Mouse (Mus musculus) CD4-positive helper T cell, adult 2 months (primary cell): ENCODE measurements around the gene Ghsr.
A peak's percentile ranks its signal among the peaks of the same experiment; 100 is the strongest.
"Not testable (repeated sequence)": the region's sequence is repeated elsewhere in the genome, so short reads cannot be mapped to it uniquely, and the experiment has no call there.

ENCODE experiments used
- DNase-seq: peaks from one replicate; pipeline ENCODE4 v3.0.0-alpha.2; 2012; ENCODE audit warnings: low read depth, missing footprints, low spot score

The Ghsr gene

DNA sequence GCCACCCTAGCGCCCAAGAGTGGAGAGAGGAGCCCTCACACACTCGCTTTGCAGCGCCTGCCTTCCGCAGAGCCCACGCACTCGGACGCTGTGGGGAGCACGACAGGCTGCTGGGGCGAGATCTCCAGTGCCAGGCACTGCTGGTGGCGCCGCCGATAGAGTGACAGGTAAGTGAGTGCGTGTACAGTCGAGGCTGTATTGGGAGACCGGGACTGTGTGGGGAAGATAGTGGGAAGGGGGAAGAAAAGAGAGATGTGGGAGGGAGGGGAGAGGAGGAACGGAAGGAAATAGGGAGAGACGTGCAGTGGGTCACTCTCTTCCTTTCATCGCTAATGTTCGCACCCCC is at the start of gene Ghsr:
Gene Ghsr, plus strand, starts transcription at position 76 of the 346 bp plus-strand sequence.
- DNase-seq, result no peak

DNA sequence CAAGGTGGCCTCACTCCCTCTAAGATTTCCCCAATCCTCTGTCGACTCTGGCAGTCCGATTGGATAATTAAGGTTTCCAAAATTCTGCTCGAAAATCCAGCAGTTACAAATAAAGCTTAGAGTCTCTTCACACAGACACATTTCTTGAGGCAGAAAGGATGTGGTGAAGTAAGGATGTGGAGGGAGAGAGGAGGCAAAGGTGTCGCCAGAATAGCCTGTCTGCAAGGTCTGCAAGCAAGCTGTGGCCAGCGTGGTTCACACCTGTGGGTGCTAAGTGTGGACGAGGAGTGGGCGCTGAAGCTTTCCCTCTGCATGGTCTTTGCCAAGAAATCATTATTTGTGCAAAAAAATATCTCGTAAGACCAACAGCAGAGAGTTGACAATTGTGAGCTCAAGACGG is 48.6 kb upstream of the Ghsr start:
- peak; percentile 53 for DNase-seq

DNA sequence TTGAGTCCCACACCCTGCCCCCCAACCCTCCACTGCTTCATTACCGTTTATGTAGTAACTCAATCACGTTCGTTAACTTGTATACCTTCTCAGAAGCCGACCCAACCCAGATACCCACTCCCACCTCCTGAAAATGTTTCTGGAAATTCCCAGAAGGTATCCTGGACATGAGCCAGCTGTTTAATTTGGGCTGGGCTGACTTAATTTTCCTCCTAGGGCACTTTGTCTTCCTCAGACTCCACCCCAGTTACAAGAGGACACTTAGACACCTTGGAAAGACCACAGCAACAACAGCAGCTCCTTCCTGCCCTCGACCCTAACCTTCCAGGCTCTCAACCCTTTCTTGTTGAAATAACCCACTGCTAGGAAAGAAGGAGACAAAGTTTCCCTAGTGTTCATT is 47.6 kb upstream of the Ghsr start:
- no peak for DNase-seq

DNA sequence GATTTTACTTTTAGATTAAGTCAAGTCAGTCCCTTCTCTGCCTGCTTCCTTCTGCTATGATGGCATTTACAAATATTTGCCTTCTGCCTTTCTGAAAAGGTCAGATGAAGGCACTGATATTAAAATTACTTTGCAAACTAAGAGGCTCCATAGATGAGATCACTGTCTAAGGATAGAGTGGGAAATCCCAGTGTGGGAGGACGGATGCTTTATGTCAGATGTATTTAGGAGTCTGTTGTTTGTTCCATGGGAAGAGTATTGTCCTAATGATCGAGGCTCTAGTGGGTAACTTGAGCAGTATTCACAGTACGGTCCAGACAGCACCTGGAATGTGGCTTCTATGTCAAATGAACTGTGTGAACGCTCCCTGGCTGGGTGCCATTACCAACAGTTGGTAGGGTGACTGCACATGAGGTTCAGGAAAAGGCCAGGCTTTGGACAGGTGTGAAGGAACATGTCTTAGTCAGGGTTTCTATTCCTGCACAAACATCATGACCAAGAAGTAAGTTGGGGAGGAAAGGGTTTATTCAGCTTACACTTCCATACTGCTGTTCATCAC is 44.4 kb upstream of the Ghsr start:
- peak; percentile 24 for DNase-seq

DNA sequence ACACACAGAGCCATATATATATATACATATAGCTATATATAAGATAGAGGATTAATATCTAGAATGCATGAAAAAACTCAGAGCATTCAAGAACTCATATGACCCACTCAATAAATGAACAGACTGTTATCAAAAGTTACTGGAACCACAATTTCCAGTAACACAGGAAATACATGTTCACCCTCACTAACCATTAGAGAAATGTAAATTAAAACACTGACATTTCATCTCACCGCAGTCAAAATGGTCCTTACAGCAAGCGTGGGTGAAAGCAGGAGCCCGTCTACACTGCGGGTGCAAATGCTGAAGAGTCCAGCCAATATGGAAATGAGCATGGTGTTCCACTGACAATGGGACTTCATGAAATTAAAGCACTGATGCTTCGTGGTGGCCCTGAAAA is 40.4 kb upstream of the Ghsr start:
- peak; percentile 46 for DNase-seq

DNA sequence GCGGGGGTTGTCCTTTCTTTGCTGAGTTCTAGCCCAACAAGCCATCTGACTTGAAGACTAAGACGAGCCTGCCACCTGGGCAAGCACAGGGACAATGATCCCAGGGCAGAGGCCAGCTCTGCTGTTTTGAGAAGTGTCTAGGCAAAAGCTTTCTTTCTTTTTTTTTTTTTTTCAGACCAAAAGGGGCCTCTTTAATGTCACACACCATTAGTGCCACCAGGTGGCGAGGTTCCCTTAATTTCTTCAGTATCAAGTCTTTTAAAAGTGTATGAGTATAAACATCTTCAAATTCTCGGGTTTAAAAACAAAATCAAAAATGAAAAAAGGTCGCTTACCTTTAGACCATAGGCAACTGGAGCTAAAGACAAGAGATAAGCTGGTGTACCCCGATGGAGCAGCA is 32.7 kb upstream of the Ghsr start:
- peak; percentile 60 for DNase-seq

DNA sequence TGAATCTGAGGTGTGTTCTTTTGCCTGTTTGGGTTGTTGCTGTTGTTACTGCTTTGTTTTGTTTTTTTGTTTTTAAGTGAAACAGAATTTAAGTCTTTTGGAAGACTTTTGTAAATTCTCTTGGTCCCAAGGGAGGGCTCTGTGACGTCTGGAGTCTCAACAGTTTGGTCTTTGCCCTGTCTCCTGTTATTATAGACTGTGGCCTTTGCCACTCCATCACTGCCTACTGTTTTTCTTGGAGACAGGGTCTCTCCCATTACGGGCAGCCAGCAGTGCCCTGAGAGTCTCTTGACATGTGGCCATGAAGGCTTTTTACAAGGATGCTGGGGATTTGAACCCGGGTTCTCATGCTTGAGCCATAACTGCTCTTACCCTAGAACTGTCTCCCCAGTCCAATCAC is 32.3 kb upstream of the Ghsr start:
- DNase-seq, result no peak

DNA sequence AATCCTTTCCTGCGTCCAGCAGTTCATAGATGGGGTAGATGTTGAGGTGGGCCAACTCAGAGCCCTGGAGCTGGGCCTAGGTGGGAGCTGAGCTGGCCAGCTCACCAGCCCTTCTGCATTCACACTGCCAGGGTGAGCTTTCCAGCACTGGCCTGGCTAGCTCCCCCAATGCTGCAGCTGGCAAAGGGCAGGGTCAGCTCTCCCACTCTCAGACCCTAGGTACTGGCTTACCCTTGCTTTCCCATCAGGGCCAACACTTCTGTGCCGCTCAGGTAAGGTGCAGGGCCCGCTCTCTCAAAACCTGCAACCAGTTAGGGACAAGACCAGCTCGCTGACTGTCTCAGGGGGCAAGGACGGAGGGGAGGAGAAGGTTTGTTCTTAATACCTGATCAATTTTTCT is 30.4 kb upstream of the Ghsr start:
- DNase-seq, result no peak

DNA sequence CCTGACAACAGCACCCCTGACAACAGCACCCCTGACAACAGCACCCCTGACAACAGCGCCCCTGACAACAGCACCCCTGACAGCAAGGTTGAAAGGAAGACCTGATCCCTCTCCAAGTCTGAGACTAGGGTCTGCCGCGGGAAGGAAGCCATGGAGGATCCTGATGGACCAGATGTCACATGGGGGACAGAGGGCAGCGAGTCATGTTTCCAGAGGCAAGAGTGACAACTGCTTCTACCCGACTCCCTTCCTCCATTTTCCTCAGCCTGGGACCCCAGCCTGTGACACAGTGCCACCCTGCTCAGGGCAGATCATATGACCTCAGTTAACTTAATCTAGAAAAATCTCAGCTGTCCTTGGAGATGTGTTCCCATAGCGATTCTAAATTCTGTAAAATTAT is 28.7 kb upstream of the Ghsr start:
- no peak for DNase-seq

DNA sequence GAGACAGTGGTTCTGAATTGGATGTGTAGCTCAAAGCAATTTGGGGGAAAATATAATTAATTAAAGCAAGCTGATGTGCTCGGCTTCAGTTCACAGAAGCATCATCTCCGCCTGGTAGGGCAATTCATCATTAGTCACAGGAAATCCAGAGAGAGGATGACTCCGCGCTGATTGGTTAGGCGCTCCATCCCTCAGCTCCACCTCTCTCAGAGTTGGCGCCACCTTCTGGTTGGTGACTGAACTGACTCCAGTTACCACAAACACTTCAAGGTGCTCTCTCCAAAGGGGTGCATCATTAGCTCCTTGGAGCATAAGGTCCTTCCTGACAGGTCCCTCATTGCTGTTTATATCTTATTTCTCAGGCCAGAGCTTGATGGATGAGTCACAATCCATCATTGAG is 25.6 kb upstream of the Ghsr start:
- DNase-seq, result peak; percentile 81

DNA sequence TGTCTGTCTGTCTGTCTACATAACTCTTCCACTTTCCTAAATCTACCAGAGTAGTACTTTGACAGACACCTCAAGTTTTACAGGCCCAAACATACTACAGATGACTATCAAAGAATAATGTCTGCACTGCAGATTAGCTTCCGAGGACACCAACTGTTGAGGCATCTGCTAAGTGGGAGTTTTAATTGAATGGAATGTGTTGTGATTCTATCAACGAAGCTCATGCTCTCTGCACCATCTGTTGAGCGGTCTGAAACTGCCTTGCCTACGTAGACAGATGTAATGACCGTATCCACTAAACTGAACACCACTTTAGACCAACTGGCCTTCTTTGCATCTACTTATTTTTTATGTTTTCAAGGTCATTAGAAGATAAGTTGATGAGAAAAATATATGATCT is 22.7 kb upstream of the Ghsr start:
- DNase-seq, result no peak

DNA sequence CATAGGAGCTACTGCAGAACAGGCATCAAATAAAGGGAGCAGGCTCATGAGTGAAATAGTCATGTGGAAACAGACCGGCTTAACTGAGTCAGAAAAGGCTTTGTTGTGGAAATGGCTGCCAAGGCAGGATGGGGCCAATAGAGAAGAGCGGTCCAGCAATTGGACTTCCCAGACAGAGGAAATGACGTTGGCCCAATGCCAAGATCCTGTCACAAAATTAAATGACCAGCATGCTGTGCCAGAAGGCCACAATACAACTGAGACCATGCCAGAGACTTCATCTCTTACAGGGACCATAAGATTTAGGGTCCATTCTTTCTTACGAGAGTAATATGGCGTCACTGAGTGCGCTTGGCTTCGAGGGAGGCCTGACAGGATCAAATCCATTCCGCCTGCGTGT is 20.0 kb upstream of the Ghsr start:
- DNase-seq, result no peak

DNA sequence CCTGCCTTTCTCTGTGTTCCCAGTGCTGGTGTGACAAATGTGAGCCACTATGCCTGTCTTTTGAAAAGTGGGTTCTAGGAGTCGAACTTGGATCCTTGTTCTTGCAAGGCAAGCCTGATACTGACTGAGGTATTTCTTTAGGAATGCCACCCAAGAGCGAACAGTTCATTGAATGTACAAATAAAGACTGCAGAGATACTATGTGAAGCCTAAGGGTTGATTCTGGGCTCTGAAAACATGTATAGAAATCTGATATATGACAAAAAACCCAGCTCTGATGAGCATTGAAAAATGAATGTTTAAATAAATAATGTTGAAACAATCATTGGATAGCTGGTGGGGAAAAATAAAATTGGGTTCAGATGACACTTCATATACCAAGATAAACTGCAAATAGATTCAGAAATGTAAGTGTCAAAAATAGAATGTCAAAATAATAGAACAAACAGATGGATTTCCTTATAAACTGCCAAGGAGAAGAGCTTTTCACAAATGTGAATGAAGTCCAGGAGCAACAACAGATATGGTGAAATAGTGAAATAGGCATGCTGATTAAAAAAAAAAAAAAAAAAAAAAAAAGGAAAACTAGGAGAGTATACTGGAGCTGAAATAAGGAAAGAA is 11.9 kb upstream of the Ghsr start:
- no peak for DNase-seq

DNA sequence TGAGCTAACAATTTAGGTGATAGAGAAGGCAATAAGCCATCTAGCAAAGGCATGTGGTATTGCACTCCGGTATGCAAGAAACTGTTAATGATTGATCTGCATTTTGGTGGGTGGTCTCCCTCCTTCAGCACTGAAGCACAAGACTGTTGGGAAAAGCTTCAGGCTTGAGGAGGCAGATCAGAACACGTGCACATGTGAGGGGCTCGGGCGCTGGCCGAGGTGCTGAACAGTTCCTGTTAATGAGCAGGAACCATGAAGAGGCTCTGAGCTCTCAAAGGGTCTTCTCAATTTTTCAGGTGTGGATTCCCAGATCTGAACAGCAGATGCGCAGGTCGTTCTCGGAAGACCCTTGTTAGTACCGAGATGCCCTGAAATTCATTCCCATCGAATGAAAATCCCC is 1.0 kb upstream of the Ghsr start:
- DNase-seq, result no peak

DNA sequence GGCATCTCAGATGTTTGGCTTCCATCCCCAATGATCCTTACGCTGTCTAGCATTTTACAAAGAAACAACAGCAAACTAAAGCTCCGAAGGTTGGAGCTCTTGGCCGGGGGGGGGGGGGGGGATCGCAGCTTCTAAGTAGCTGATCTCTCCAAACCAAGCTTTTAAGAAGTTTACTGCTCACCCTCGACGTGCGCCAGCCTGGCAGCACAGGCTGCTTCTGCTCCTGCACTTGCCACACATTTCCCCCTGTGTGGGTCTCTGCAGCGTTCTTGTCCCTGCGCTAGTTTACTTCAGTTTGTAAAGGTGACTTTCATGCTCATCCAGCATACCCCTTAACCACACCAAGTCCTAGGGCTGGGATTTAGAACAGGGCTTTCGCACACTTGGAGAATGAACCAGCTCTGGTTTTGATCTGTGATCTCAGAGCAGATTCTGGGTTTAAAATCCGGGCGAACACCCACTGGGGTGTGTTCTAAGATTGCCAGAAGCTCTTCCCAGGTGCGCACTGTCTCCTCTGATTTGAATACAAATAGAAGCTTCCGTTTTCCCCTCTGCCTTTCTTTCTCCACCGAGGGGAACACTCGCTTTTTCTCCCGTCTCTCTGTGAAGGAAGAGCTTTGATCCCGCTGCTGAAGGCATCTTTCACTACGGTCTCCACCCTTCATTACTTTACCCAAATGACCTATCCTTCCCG is 422 bp upstream of the Ghsr start:
- DNase-seq, result no peak

DNA sequence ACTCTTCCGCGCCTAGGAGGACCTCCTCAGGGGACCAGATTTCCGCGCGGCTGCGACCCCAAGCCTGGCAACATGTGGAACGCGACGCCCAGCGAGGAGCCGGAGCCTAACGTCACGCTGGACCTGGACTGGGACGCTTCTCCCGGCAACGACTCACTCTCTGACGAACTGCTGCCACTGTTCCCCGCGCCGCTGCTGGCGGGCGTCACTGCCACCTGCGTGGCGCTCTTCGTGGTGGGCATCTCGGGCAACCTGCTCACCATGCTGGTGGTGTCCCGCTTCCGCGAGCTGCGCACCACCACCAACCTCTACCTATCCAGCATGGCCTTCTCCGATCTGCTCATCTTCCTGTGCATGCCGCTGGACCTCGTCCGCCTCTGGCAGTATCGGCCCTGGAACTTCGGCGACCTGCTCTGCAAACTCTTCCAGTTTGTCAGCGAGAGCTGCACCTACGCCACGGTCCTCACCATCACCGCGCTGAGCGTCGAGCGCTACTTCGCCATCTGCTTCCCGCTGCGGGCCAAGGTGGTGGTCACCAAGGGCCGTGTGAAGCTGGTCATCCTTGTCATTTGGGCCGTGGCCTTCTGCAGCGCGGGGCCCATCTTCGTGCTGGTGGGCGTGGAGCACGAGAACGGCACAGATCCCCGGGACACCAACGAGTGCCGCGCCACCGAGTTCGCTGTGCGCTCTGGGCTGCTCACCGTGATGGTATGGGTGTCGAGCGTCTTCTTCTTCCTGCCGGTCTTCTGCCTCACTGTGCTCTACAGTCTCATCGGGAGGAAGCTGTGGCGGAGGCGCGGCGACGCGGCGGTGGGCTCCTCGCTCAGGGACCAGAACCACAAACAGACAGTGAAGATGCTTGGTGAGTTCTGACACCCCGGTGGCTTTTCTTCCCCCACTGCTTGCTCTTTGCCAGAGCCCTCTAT is 837 bp downstream of the Ghsr start:
- DNase-seq, result no peak

DNA sequence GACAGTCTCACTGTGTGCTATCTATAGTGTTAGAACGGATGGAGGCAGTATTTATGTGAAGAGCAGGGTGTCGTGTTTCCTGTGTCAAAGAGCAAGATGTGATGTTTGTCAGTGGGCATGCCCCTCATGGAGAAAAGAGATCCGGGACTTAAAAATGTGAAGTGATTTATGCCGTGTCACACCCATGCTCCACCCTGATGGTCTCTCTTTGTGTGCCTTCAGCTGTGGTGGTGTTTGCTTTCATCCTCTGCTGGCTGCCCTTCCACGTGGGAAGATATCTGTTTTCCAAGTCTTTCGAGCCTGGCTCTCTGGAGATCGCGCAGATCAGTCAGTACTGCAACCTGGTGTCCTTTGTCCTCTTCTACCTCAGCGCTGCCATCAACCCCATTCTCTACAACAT is 3.2 kb downstream of the Ghsr start:
- no peak for DNase-seq

DNA sequence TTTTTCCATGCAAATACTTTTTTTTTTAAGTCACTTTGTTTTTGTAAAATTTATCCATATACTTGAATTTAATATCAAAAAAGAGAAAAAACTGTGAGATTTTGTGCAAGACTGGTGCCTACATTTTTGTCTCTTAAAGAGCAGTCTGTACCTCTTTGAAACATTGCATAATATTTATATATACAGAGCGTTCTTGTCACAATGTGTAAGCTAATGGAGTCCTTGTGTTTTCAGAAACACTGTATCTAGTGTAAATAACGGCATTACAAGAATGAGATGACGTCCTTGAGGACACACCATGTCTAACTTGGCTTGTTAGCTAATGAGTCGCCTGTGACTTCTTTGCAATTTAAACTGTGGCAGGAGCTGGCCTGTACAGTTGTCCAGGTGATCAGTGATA is 6.8 kb downstream of the Ghsr start:
- DNase-seq, result no peak

DNA sequence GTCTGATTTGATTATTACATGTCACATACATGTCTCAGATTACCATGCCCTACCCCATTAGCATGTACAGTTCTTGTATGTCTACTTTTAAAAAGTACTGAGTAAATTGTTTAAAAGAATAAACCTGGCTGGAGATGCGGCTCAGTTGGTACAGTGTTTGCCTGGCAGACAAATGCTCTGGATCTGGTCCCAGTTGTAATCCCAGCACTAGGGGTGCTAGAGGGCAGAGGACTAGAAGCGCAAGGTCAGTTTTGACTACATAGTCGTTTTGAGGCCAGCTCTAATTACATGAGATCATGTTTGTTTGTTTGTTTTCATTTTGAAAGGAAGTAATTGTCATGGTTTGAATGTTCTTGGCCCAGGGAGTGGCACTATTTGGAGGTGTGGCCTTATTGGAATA is 13.7 kb downstream of the Ghsr start:
- no peak for DNase-seq

DNA sequence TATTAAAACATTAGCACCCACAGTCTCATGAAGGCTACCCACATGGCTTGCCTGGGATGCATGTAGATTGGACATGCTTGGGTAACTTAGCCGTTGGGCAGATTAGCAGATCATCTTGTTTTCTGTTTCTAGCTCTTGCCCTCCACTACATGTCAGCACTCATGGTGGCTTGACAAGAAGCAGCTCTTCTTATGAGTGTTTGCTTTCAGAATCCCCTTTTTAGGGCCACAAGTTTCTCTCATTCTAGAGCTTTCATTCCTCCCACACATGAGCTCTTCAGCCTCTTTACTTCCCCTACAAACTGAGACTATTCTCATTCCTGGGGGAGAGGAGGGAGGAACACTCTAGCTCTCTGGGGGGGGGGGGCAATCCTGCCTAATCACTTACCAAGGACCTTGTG is 18.8 kb downstream of the Ghsr start:
- DNase-seq, result no peak

DNA sequence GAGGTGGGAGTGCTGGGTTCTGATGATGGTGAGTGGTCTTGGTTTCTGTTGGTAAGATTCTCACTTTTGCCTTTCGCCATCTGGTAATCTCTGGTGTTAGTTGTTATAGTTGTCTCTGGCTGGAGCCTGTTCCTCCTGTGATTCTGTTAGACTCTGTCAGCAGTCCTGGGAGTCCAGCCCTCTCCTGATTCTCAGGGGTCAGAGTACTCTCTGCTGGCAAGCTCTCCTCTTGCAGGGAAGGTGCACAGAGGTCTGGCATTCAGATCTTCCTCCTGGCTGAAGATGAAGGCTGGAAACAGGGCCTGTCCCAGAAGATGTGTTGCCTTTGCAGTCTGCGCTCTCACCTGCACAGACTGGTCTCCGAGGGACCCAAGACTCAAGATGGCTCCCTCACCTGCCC is 29.8 kb downstream of the Ghsr start:
- DNase-seq, result not testable (repeated sequence)

DNA sequence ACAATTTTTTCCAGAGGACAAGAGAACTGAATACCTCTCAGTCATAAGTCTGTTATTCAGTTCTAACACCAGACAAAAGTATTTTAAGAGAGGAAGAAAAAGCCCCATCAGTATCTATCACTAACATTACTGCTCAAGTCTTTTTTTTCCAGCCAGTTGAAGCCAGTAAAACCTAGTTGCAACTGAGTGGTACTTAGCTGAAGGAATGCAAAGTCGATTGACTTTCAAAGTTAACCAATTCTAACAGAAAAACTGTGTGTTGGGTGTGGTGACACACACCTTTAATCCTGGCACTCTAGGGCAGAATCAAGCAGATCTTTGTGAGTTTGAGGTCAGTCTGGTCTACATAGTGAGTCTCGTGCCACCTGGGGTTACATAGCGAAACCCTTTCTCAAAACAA is 35.3 kb downstream of the Ghsr start:
- DNase-seq, result no peak

DNA sequence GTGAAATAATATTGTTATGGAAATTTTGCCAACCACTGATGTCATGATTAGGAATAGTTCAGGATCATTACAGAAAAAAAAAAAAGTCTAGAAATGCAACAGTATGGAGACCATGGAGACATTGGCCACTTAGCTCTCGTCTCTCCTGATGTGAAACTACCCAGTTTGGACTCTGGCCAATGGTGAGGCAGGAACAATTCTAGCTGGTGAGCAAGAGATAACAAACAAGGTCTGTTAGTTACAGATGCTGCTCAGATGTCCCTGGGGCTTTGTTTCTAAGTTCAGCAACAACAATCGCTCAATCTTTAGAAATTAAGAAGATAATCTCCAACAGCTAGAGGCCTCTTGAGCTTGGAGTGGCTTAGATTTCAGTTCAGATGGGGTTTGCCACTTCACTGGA is 37.4 kb downstream of the Ghsr start:
- no peak for DNase-seq
